Mouse (Mus musculus) gastrocnemius, postnatal 14 days (tissue): ENCODE measurements around the gene Olfr920. TPM values are rescaled to one million over a fixed set of nuclear protein-coding genes. Genes with fewer than 3 reads are reported as not detected.

Source experiments
- DNase-seq: peaks from one replicate; pipeline ENCODE4 v3.0.0; 2021; ENCODE audit warnings: mixed read lengths
- intact Hi-C: fragments of 180-260 bp; cut with DNase I; formaldehyde crosslinking; loops from one replicate; pipeline ENCODE4 v1.15.1; 2025; ENCODE audit warnings: low total_unique reads
- long read RNA-seq, 2 experiments: library from polyadenylated mRNA; stranded (forward); transcript quantifications; one replicate each; pipeline ENCODE4 v2.0.0; 2021
- total RNA-seq, 2 experiments: library from RNA; stranded (reverse); gene quantifications; 2 replicates each; pipeline ENCODE4 v1.2.3; 2021

The Olfr920 gene
- under 1 TPM; 0.04 to 0.06 TPM for total RNA-seq
- long read RNA-seq, experiment 1, result 0 reads
- long read RNA-seq, experiment 2, result 0 reads

- DNase-seq, result no peak
- intact Hi-C loops, result no loop called here
These were observed at the start of gene Olfr920 for GRCm38 (mm10) chr9:38751999-38752398. TSS of gene Olfr920 (plus strand) at chr9:38752299.

- intact Hi-C loops, result no loop called here
- no peak for DNase-seq
These were observed 34.0 kb upstream of the Olfr920 start, which contains the start of gene Vwa5a for GRCm38 (mm10) chr9:38718102-38718501. TSS of gene Vwa5a (plus strand) at chr9:38718268.

GRCm38 (mm10) chr9:38718927-38719441 is 33.1 kb upstream of the Olfr920 start:
- intact Hi-C loops, result no loop called here
- peak; percentile 7 for DNase-seq

- DNase-seq, result no peak
- intact Hi-C loops, result no loop called here
These were observed 28.1 kb upstream of the Olfr920 start for GRCm38 (mm10) chr9:38724044-38724443.

GRCm38 (mm10) chr9:38728218-38728617 is 23.9 kb upstream of the Olfr920 start:
- intact Hi-C loops, result no loop called here
- no peak for DNase-seq

- intact Hi-C loops, result no loop called here
- DNase-seq, result no peak
These were observed 10.7 kb upstream of the Olfr920 start for GRCm38 (mm10) chr9:38741408-38741807.

- intact Hi-C loops, result no loop called here
- DNase-seq, result no peak
These were observed 7.3 kb upstream of the Olfr920 start for GRCm38 (mm10) chr9:38744619-38745315.

- no peak for DNase-seq
- intact Hi-C loops, result no loop called here
These were observed 20.7 kb downstream of the Olfr920 start, which contains the start of gene Olfr921 for GRCm38 (mm10) chr9:38772768-38773167. TSS of gene Olfr921 (plus strand) at chr9:38773068.

- intact Hi-C loops, result no loop called here
- DNase-seq, result no peak
These were observed 40.6 kb downstream of the Olfr920 start for GRCm38 (mm10) chr9:38792689-38793088.

- intact Hi-C loops, result no loop called here
- no peak for DNase-seq
These were observed 53.6 kb downstream of the Olfr920 start for GRCm38 (mm10) chr9:38805696-38806095.

Other genes with a start within 250 kb of the Olfr920 start
- not detected for gene Olfr911-ps1, start 230.7 kb upstream of the Olfr920 start, total RNA-seq
- gene Olfr910, start 214.4 kb upstream of the Olfr920 start, total RNA-seq, result not detected
- not detected for gene Olfr912, start 172.1 kb upstream of the Olfr920 start, total RNA-seq
- gene Olfr913, start 159.5 kb upstream of the Olfr920 start, total RNA-seq, result not detected
- not detected for gene Olfr914, start 147.2 kb upstream of the Olfr920 start, total RNA-seq
- not detected for gene Olfr916, start 92.4 kb upstream of the Olfr920 start, total RNA-seq
- gene Olfr917, start 86.5 kb upstream of the Olfr920 start, total RNA-seq, result not detected
- gene Olfr918, start 77.7 kb upstream of the Olfr920 start, total RNA-seq, result not detected
- not detected for gene Olfr919, start 48.6 kb upstream of the Olfr920 start, total RNA-seq
- 10 to 100 TPM; 16.3 to 17.0 TPM for gene Vwa5a, start 34.0 kb upstream of the Olfr920 start, total RNA-seq
- not detected for gene Olfr921, start 20.8 kb downstream of the Olfr920 start, total RNA-seq
- gene Olfr922, start 62.3 kb downstream of the Olfr920 start, total RNA-seq, result not detected
- gene Olfr923, start 74.2 kb downstream of the Olfr920 start, total RNA-seq, result not detected
- gene Olfr924, start 92.2 kb downstream of the Olfr920 start, total RNA-seq, result not detected
- not detected for gene Olfr26, start 102.8 kb downstream of the Olfr920 start, total RNA-seq
- not detected for gene Olfr926, start 124.8 kb downstream of the Olfr920 start, total RNA-seq
- gene Olfr930, start 177.5 kb downstream of the Olfr920 start, total RNA-seq, result not detected
- gene Olfr933, start 220.0 kb downstream of the Olfr920 start, total RNA-seq, result not detected
- not detected for gene Olfr934, start 236.0 kb downstream of the Olfr920 start, total RNA-seq
- not detected for gene Olfr935, start 247.4 kb downstream of the Olfr920 start, total RNA-seq